Mouse (Mus musculus): ENCODE measurements around the gene Hnf1a.

The Hnf1a gene

DNA sequence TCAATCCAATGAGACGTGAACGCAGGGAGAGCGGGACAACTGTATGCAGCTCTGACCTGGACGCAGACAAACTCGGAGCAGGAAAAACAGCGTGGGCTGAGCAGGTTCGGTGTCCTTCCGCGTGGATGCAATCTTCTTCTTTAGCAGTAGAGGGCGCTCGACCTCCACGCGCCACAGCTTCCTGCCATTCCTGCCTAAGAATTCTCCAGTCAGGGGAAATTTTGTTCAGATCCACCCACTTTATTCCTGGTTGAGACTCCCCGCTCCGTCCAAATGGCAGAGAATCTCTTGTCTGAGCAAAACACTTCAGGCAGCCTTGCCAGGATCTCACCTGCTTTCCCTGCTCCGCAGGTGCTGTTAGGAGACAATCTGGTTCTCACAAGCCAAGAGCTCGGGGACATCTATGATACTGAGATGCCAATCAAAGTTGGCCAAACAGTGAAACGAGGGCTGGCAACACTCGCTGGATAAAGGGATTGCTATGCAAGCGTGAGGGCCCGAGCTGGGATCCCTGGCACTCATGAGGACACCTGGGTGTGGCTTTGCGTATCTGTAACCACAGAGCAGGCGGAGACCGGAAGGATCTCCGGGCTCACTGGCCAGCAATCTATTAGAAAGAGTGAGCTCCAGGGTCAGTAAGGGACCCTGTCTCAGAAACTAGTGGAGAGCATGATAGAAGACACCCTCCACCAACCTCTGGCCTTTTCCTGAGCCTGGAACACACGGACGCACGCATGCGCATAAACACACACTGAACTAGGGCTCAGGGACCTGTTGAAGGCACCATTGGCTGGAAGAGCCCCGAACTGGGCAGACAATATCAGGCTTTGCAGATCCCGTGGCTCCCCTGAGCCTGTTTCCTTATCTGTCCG, 8.6 kb upstream of the Hnf1a start:
- peak; percentile 69 for ATAC-seq (ENCODE audit: low TSS enrichment)

DNA sequence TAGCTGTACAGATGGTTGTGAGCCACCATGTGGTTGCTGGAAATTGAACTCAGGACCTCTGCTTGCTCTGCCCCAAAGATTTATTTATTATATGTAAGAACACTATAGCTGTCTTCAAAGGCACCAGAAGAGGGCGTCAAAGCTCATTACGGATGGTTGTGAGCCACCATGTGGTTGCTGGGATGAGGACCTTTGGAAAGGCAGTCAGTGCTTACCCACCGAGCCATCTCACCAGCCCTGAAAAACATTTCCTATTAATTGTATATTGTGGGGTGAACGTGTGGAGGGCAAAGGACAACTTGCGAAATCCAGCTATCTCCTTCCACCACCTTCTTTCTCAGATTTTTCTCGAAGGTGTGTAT, 8.0 kb upstream of the Hnf1a start:
- ATAC-seq (ENCODE audit: low TSS enrichment), result no peak; the same call in 1 of the 2 replicates

DNA sequence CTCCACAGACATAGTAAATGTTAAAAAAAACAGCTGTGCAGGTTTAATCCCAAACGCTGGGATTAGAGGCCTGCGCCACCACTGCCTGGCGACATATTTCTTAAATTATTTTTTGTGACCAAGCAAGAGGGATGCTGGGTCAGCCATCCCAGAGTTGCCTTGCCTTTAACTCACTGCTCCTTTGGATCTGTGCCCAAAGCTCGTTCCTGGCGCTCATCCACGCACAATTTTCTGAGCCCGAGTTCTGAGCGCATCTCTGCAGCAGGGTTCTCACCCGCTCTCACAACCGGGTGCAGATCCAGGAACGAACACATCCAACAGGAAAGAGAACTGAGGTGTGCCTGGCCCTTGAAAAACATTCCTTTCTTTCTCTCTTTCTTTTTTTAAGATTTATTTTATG, 7.6 kb upstream of the Hnf1a start:
- ATAC-seq (ENCODE audit: low TSS enrichment), result no peak

DNA sequence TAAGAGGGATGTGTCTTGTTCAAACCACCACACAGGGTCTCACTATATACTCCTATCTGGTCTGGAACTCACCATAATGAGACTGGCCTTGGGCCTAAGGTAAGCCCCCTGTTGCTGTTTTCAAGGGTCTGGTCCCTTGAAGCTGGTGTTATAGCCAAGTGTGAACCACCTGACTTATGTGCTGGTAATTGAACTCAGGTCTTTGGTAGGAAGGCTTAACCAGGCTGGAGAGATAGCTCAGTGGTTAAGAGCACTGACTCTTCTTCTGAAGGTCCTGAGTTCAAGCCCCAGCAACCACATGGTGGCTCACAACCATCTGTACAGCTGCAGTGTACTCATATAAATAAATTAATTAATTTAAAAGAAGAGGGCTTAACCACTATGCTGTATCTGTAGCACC, 6.0 kb upstream of the Hnf1a start:
- ATAC-seq (ENCODE audit: low TSS enrichment), result no peak

DNA sequence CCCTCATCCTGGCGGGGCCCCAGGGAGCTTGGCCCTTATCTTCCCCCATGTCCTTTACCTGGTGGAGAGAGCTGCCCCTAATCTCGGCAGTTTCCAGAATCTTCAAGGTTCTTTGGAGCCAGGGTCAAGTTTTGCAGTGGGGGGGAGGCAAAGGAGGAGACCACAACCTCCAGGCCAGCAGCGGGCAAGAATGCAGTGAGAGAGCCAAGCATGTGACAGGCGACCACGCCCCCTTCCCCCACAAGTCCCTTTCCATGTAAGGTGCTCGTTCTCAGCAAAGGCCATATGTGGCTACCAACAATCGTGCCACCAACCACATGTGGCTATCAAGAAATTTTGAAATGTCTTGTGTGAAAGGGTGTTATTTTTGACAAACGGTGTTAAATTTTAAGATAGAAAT, 2.2 kb upstream of the Hnf1a start:
- no peak for ATAC-seq (ENCODE audit: low TSS enrichment)

DNA sequence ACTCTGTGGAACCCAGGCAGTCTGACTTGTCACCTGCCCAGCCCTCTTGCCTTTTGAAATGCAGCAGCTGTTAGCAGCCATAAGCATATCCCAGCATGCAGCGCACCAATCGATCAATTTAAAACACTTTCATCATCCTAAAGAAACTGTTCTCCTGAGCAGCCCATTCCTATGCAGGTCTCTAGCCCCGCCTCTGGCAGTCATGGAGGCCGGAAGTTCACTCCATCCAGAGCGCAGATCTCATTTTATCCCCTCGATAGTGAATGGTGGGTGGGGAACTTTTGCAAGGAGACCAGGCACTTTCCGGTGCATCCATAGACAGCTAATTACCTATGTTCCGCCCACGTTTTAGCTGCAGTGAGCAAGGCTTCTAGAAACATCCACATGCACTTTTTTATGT, 1.3 kb upstream of the Hnf1a start:
- ATAC-seq (ENCODE audit: low TSS enrichment), result no peak

DNA sequence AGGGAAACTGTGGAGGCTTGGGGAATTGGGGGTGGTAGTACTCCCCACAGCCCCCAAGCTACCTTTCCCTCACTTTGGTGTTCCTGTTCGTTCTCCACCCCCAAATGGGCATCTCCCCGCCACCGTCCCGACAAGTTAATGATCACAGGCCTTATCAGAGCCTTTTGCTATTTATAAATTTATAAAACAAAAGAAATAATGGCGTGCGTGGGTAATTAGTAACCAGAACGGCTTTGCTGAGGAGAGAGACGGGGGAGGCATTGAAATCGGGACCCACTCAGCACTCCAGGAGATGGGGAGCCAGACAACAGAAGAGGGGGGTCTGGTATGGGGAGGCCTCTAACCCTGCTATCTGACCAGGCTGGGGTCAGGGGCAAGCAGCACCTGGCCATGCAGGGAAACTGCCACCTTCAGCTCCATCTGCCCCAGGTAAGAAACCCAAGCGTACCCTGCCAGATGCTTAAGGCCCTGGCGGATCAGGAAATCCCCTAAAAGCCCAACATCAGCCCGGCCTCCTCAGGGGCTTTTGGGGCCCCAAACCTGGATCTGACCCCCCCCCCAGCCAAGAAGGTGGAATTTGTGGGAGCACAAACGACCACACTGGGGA, 1.2 kb downstream of the Hnf1a start:
- no peak for ATAC-seq (ENCODE audit: low TSS enrichment)

DNA sequence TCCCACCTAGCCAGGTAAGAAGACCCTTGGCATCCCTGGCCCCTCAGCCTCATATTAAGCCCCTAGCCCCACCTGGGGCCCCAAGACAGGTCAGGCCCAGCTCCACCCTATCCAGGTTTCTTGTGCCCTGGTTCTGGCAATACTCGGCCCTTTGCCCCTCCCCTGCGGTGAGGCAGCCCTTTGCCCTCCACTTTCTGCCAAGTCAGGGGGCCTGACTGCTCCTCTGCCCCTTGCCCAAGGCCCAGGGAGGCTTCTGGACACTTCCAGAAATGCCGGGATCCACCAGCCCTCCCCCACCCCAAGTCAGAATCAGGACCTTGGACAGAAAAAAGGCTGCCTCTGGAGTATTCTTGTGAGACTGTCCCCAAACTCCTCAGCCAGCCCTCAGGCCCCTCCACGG, 1.8 kb downstream of the Hnf1a start:
- no peak for ATAC-seq (ENCODE audit: low TSS enrichment)

DNA sequence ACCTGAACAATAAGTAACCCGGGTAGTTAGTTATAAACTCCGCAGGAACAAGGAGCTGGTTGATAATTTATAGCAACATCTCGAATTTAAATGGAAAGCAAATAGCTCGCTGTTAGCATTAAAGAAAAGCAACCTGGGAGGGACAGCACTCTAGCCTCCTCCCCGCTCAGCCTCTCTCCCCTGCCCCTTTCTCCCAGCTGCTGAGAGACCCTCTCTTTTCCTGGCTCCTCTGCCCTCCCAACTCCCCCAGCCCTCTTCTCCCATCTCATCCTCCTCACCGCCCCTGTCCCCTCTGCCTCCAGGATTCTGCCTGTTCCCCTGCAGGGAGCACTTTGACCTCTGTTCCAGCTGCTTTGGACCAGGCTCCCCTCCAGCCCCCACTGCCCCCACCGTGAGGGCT, 2.2 kb downstream of the Hnf1a start:
- no peak for ATAC-seq (ENCODE audit: low TSS enrichment)

DNA sequence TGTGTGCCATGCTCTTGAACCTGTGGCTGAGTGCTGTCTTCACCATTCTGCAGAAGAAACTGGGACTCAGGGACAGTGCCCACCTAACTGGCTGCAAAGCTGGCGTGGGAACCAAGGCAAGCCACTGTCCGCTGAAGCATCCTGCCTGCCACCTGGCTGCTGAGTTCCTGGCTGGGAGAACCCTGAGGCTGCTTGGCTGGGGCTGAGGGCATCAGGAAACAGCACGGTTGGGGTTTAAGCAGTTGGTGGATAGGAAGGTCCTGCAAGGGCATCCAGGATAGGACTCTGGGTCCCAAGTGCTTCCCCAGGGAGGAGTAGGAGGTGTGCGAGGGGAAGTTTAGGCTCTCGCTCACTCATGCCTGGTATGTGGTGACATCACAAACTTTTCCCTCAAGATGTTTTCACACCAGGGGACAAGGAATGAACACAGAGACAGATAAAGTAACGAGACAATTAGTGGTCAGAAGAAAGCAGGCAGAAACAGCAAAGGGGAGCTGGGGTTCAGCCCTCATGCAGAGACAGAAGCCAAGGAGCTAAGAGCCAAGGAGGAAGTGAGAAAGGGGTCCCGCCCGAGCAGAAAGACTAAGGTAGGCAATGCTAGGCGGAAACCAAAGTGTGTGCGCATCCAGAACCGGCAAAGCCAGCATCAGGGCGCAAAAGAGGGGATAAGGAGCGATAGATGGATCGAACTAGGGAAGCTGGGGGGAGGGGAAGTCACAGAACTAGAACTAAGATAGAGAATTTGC, 3.2 kb downstream of the Hnf1a start:
- ATAC-seq (ENCODE audit: low TSS enrichment), result no peak

DNA sequence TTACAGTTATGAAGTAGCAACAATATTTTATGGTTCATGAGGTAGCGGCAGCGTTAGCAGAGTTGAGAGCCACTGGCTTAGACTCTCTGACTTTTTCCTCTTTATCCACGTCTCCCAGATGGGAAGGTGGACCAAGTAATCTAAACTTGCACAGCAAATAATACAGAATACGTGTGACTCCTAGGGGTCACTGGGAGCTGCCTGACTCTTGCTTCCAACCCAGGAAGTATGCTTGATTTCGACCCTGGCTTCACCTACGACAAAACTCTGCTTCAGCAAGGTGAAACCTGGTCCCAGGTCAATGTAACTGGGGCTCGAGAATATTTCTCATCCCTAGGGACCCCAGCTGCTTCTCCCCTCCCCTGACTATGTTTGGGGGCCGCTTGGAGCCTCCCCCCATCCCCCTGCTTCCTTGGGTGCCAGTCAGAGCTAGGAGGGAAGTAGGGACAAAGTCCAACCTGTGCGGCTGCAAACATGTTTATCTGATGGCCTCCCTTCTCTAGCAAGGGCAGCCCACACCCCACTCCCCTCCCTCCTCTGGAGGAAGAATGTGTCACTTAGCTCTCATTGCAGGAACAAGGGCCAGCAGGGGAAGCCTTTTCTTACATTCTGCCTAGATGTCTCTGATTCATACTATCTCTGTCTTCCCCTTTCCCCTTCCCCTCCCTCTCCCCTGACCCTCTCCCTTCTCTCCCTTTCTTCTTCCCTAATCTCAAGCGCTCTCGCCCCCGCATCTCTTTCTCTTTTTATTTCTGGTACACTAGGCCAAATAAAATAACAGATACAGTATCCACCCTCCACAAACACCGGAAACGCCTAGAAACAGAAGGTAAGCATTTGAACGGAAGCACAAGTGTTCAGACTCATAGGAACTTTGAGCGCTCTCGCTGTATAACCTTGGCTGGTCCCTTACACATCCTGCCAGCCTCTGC, 5.7 kb downstream of the Hnf1a start:
- ATAC-seq (ENCODE audit: low TSS enrichment), result no peak

DNA sequence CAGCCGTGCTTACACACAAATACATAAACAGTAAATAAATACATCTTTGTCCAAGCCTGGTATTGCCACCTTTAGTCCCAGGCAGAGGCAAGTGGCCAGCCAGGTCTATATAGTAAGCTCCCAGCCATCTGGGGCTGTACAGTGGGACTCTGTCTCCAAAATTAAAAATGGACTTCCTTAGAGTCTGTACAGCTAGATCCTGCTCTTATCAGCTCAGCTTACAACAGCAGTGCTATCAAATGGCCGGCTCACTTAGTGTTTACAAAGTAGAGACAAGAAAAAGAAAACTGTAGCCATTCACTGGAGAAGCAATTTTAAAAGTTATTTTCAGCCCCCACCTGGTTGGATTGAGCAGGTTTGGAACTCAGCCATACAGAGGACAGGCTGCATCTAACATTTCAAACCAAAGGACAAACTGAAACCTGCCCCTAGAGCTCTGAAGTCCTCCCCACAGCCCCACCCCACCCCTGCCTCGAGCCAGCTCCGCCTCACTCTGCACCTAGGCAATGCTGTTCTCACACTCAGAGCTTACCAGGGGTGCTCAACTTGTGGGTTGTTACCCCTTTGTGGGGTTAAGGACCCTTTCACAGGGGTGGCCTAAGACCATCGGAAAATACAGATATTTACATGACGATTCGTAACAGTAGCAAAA, 6.5 kb downstream of the Hnf1a start:
- no peak for ATAC-seq (ENCODE audit: low TSS enrichment)

DNA sequence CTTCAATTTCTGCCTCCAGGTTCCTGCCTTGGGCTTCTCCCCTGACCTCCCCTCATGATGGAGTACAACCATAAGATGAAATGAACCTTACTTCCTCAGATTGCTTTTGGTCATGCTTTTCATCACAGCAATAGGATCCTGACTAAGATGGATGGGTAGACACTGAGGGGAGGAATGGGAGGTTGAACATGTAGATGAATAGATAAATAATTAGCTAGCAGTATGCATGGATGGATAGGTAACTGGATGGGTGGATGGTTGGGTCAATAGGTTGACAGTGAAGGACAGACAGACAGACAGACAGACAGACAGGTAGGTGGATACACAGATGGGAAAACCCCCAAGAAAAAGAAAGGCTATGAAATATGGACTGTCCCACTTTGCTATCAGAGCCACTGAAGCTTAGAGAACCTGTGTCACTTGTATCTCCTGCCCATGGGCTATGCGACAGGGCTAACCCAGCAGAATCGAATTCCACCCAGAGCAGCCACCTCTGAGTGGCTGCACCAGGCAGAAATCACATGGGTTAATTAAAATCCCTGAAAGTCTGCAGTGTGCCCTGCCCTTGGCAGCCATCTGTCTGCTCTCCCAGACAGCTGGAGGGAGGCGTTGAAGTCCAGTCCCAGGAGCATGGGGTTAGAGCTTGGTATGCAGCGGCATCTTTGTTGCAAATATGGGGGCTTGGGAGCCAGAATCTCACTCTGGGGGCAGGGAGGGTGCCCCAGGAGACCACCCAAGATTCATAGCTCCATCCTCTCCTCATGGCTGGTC, 9.1 kb downstream of the Hnf1a start:
- no peak for ATAC-seq (ENCODE audit: low TSS enrichment)

DNA sequence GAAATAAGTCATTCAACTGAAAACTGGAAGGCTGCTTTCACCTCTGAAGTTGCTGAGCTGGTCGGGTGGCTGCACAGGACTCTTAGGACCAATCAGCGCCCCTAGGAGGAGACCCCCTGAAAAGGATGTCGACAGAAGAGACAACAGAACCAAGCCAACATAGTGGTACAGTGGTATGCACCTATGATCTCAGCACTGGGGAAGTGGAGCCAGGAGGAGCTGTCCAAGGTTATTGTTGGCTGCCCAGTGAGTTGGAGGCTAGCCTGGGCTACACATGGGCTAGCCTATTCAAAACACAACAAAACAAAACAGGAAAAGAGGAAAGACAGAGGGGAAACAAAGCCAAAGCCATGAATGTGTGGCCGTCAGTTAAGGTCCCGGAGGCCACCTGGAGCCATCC, 12.8 kb downstream of the Hnf1a start:
- ATAC-seq (ENCODE audit: low TSS enrichment), result no peak

DNA sequence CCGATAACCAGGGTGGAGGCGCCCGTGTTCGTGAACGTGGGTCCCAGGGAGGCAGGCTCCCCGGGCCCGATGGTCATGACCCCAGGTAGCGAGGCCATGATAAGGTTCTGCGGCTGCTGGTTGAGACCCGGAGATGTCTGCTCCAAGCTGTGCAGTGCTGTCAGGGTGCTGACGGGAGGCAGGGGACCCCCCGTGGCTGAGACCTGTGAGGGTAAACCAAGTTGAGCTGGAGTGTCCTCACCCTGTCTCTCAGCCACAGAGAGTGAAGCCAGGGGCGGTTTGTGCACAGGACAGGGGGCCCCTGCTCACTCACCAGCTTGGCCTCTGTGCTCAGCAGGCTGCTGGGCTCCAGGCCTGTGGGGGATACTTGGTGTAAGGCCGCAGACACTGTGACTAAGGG, 17.6 kb downstream of the Hnf1a start:
- ATAC-seq (ENCODE audit: low TSS enrichment), result no peak

DNA sequence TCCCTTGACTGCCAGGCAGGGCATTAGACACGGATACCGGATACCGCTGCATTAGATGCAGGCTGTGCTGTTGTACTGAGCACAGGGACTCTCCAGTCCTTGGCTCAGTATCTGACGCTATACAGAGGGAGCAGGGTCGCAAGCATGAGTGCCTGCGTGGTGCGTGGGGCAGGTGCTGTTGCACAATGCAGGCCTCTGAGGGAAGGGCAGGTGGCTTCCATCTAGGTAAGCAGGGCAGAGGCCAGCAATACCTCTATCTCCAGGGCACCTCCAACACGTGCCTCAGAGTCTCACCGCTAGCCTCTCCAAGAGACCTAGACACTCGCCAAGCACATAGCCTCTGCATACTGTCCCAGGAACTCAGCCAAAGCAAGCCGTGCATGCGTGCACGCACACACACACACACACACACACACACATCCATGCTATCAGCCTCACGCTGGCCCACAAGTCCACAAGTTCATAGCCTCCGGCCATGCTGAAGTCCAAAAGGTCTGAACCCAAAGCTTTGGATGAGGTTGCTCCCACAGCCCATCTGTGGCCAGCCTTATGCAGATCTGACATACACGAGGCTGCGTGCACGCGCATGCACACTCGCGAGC, 19.5 kb downstream of the Hnf1a start:
- ATAC-seq (ENCODE audit: low TSS enrichment), result no peak

DNA sequence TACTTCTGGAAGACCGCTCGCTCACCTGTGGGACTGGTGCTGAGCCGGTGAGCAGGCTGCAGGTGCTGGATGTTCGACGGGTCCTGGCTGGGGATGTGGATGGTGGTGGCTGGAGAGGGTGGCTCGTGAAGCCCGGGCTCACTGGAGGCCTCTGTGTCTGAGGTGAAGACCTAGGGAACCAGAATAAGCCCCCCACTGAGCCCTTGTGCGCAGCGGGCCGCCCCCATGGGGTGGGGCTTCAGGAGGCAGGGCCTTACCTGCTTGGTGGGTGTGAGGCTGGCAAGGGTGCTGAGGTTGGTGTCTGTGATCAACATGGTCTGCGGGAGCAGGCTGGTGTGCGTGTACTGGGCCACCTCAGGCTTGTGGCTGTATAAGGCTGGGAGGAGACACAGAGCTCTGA, 20.2 kb downstream of the Hnf1a start:
- no peak for ATAC-seq (ENCODE audit: low TSS enrichment)

DNA sequence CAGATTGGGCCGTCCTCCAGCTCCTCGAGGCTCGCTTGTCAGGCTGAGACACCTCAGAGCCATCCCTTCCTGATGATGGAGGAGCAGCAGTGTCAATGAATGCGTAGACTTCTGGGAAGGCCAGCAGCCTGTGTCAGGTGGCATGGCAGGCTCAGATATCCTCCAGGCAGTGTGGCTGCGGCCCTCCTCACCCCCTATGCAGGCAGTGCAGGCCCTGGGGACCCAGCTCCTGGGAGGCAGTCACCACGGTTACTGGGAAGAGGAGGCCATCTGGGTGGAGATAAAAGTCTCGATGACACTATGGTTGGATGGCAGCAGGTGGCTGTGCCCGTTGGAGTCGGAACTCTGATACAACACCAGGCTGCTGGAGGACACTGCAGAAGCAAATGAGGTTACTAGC, 21.1 kb downstream of the Hnf1a start:
- no peak for ATAC-seq (ENCODE audit: low TSS enrichment)

DNA sequence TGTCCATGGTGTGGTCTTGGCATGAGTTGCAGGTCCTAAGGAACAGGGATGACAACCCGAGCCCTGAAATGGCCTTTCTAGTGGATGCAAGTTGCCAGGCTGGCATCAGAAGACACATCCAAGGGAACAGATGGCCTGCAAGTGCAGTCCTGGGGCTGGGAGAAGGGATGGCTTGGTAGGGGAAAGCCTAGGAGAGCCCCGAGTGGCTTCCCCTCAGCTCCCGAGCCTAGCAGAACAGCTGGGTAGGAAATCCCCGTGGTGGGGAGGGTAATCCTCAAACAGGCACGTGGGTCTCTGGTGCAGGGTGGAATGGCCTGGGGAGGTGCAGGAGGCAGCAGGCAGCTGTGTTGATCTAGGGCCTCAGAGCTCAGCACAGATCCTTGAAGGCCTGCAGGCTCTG, 21.6 kb downstream of the Hnf1a start:
- 0 out of 2 replicates have a peak, but pooled peaks have one; percentile 26 for ATAC-seq (ENCODE audit: low TSS enrichment)

DNA sequence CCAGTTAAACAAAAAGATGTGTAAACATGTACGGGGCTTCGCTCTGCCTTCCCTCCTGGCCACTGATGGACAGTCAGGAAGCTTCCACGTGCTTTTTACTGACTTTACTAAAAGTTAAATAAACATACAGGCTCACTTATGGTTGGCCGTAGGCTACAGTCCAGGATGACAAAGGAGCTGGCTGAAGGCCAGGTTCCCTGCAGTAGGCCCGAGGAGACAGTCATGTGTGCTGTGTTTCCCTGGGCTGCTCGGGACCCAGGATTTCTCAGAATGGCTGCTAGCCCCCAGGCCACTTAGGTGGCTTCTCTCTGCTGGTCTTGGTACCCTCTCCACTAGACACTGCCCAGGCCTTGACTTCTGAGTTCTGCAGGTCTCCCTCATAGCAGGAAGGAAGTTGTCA, 22.0 kb downstream of the Hnf1a start:
- no peak for ATAC-seq (ENCODE audit: low TSS enrichment)

Data from frontal cortex, adult (tissue).